Mouse (Mus musculus) heart, adult 2 months (tissue): ENCODE data around the gene Tlr6. TPM values are rescaled to one million over a fixed set of nuclear protein-coding genes. Genes with fewer than 3 reads are reported as not detected.

Experiments
- DNase-seq, 2 experiments: peaks; one replicate each; pipeline ENCODE4 v3.0.0; 2021
- H3K27ac ChIP-seq: fragments of 200-600 bp; 2 replicates; pipeline ENCODE4 v1.8.1; 2022
- H3K27me3 ChIP-seq: fragments of 200-500 bp; 2 replicates; pipeline ENCODE4 v1.6.1; 2012; ENCODE audit warnings: mild to moderate bottlenecking, low read length, inconsistent platforms, mixed read lengths; ENCODE audit not compliant: control insufficient read depth, insufficient read depth
- H3K36me3 ChIP-seq: fragments of 200-500 bp; 2 replicates; pipeline ENCODE4 v1.6.1; 2012; ENCODE audit warnings: low read length, inconsistent platforms; ENCODE audit not compliant: control insufficient read depth, insufficient read depth
- H3K4me1 ChIP-seq: fragments of 200-500 bp; 2 replicates; pipeline ENCODE4 v1.6.1; 2011; ENCODE audit warnings: low read length; ENCODE audit not compliant: control insufficient read depth, insufficient read depth
- H3K4me3 ChIP-seq: fragments of 200-600 bp; 2 replicates; pipeline ENCODE4 v1.8.1; 2022
- H3K79me2 ChIP-seq: fragments of 200-500 bp; replicated peaks from 2 replicates; pipeline ENCODE4 v1.6.1; 2012; ENCODE audit warnings: mild to moderate bottlenecking, inconsistent platforms, low read length, moderate library complexity, mixed read lengths; ENCODE audit not compliant: control insufficient read depth, insufficient read depth
- H3K9ac ChIP-seq: fragments of 200-500 bp; 2 replicates; pipeline ENCODE4 v1.6.1; 2012; ENCODE audit warnings: low read depth, mild to moderate bottlenecking, control low read depth, inconsistent platforms, low read length, mixed read lengths
- CTCF ChIP-seq: fragments of 200-600 bp; IDR thresholded peaks from 2 replicates; pipeline ENCODE4 v1.8.1; 2022; ENCODE audit warnings: antibody characterized with exemption, mild to moderate bottlenecking, moderate library complexity
- EP300 ChIP-seq: fragments of 200-500 bp; IDR thresholded peaks from 2 replicates; pipeline ENCODE4 v1.6.1; 2011; ENCODE audit warnings: low read depth, low read length, control low read depth; ENCODE audit not compliant: insufficient read depth
- POLR2A ChIP-seq: fragments of 200-500 bp; IDR thresholded peaks from 2 replicates; pipeline ENCODE4 v1.6.1; 2011; ENCODE audit warnings: mild to moderate bottlenecking, low read depth, low read length, control low read depth; ENCODE audit not compliant: insufficient read depth
- WGBS: fragments of 180-500 bp; shearing (Covaris S2); methylation state at CpG from one replicate; pipeline ENCODE4 v1.1.7; 2018; 5-methylcytosine and 5-hydroxymethylcytosine counted together
- intact Hi-C: fragments of 180-260 bp; cut with DNase I; formaldehyde crosslinking; loops from one replicate; pipeline ENCODE4 v1.15.1; 2025
- polyA plus RNA-seq: library from polyadenylated mRNA; depleted of rRNA; stranded (reverse); fragments of >200 nt; gene quantifications from 2 replicates; pipeline ENCODE4 v1.2.3, GENCODE M21; 2012
- total RNA-seq, 2 experiments: library from RNA; stranded (reverse); gene quantifications; 2 replicates each; pipeline ENCODE4 v1.2.3; 2021

Tlr6 gene
- total and polyA plus RNA-seq, 3 experiments = 0.21 to 0.96 (median 0.52) TPM

- Histone ChIP-seq H3K4me3 (no peak overlapping the region), H3K27me3 (no peaks in the 10 kb centered on the region), H3K9ac (no peak overlapping the region), H3K36me3 (no peaks in the 10 kb centered on the region), H3K4me1 (no peaks in the 10 kb centered on the region; the same call in none of the 2 replicates), H3K79me2 (no peaks in the 10 kb centered on the region), H3K27ac (no peak overlapping the region)
- intact Hi-C loops = no loop called here
- no peak for TF ChIP-seq CTCF
- TF ChIP-seq EP300 = no peak
- no peak for DNase-seq
- 96% methylated on average over 2 of the region's 2 CpGs for WGBS
Observed at GRCm38 (mm10) chr5:64995408-64995807, 35.5 kb upstream of the Tlr6 start.

- 46% methylated on average over 8 of the region's 8 CpGs for WGBS
- Histone ChIP-seq H3K4me3 (no peak overlapping the region), H3K36me3 (no peaks in the 10 kb centered on the region; the same call in none of the 2 replicates), H3K27ac (no peak overlapping the region), H3K79me2 (no peaks in the 10 kb centered on the region), H3K4me1 (no peaks in the 10 kb centered on the region; the same call in none of the 2 replicates), H3K9ac (no peak overlapping the region), H3K27me3 (no peaks in the 10 kb centered on the region)
- DNase-seq = no peak
- intact Hi-C loops = no loop called here
- no peak for TF ChIP-seq EP300
- peak; percentile 35 for TF ChIP-seq CTCF
Observed at GRCm38 (mm10) chr5:64992540-64992939, 32.6 kb upstream of the Tlr6 start.

GRCm38 (mm10) chr5:64989940-64990339 is 30.0 kb upstream of the Tlr6 start:
- no peak for DNase-seq
- Histone ChIP-seq H3K9ac (no peak overlapping the region), H3K4me3 (no peak overlapping the region), H3K27me3 (no peaks in the 10 kb centered on the region), H3K79me2 (no peaks in the 10 kb centered on the region; the same call in 1 of the 2 replicates), H3K4me1 (peaks cover 12% of the 10 kb centered on the region), H3K27ac (no peak overlapping the region), H3K36me3 (peaks cover 8% of the 10 kb centered on the region)
- intact Hi-C loops = no loop called here
- 98% methylated on average over 1 of the region's 1 CpGs for WGBS
- no peak for TF ChIP-seq CTCF
- TF ChIP-seq EP300 = no peak
- TF ChIP-seq POLR2A = no peak

GRCm38 (mm10) chr5:64985971-64986370 is 26.1 kb upstream of the Tlr6 start:
- no peak overlapping the region for H3K4me3 ChIP-seq
- 30% methylated on average over 7 of the region's 7 CpGs for WGBS
- intact Hi-C loops = no loop called here
- no peak for TF ChIP-seq CTCF
- peak; percentile 85 for TF ChIP-seq EP300
- peak; percentile 42; the same call in 1 of the 2 replicates for TF ChIP-seq POLR2A
- H3K36me3 ChIP-seq = peaks cover 12% of the 10 kb centered on the region
- H3K9ac ChIP-seq = no peak overlapping the region
- peak overlapping the region; percentile 42; the same call in 1 of the 2 replicates for H3K27ac ChIP-seq
- H3K79me2 ChIP-seq = no peaks in the 10 kb centered on the region; the same call in 1 of the 2 replicates
- peaks cover 12% of the 10 kb centered on the region for H3K4me1 ChIP-seq
- DNase-seq = peak in 1 of 2 experiments; percentile 34
- H3K27me3 ChIP-seq = no peaks in the 10 kb centered on the region

- H3K9ac ChIP-seq = no peak overlapping the region
- H3K36me3 ChIP-seq = peaks cover 8% of the 10 kb centered on the region
- H3K79me2 ChIP-seq = no peaks in the 10 kb centered on the region
- 83% methylated on average over 8 of the region's 8 CpGs for WGBS
- TF ChIP-seq CTCF = no peak
- no peak for TF ChIP-seq EP300
- TF ChIP-seq POLR2A = no peak
- no peak overlapping the region for H3K27ac ChIP-seq
- H3K4me1 ChIP-seq = no peaks in the 10 kb centered on the region
- intact Hi-C loops = no loop called here
- no peak for DNase-seq
- no peaks in the 10 kb centered on the region for H3K27me3 ChIP-seq
- no peak overlapping the region for H3K4me3 ChIP-seq
Observed at GRCm38 (mm10) chr5:64977128-64977527, 17.2 kb upstream of the Tlr6 start.

- no peak overlapping the region for H3K27ac ChIP-seq
- H3K79me2 ChIP-seq = no peaks in the 10 kb centered on the region
- H3K27me3 ChIP-seq = no peaks in the 10 kb centered on the region
- no peaks in the 10 kb centered on the region for H3K4me1 ChIP-seq
- no peak overlapping the region for H3K4me3 ChIP-seq
- peaks cover 2% of the 10 kb centered on the region; the same call in 1 of the 2 replicates for H3K36me3 ChIP-seq
- no peak for DNase-seq
- no peak overlapping the region for H3K9ac ChIP-seq
- TF ChIP-seq POLR2A = no peak
- TF ChIP-seq EP300 = no peak
- no peak for TF ChIP-seq CTCF
- 73% methylated on average over 5 of the region's 5 CpGs for WGBS
- intact Hi-C loops = no loop called here
Observed at GRCm38 (mm10) chr5:64975121-64975520, 15.2 kb upstream of the Tlr6 start.
